Mouse (Mus musculus) ES-Bruce4 (cell line): ENCODE data around the gene Rimkla.

Source experiments
- CTCF ChIP-seq: IDR thresholded peaks from one replicate; pipeline ENCODE4 v1.8.1; 2011; ENCODE audit warnings: low read depth, low read length
- EP300 ChIP-seq: IDR thresholded peaks from 2 replicates; pipeline ENCODE4 v1.6.1; 2011; ENCODE audit warnings: low read depth, low read length; ENCODE audit not compliant: insufficient read depth
- POLR2A ChIP-seq: IDR thresholded peaks from one replicate; pipeline ENCODE4 v1.8.1; 2011; ENCODE audit warnings: low read length; ENCODE audit not compliant: insufficient read depth

DNA sequence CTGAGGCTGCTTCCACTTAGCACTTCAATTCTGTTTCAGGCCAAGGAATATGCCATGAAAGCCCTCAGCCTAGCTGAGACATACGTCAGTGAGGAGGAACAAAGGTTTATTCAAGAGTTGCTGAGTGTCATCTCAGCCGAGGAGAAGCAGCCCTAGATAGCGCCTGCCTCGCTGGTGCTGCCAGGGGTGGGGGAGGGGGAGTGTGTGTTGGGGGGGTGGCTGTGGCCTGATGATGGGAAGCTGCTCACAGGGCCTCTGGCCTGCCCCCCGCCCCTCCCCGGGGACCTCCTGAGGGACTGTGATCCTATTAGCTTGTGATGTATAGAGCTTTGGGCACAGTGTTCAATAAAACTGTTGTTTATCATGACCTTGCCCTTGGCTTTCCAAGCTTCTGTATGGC lies 38.9 kb downstream of the Rimkla start:
- no peak for TF ChIP-seq CTCF
- TF ChIP-seq EP300 = no peak
- TF ChIP-seq POLR2A = no peak
